Mouse (Mus musculus) left cerebral cortex, adult 2 months (tissue): ENCODE data around the gene Olfr1013. TPM values are rescaled to one million over a fixed set of nuclear protein-coding genes. Genes with fewer than 3 reads are reported as not detected.

ENCODE experiments used
- DNase-seq, 2 experiments: peaks; one replicate each; pipeline ENCODE4 v3.0.0; 2021 to 2022; ENCODE audit warnings: low spot score in 2 of 2, mixed read lengths in 1 of 2; ENCODE audit errors: extremely low spot score in 1 of 2
- H3K27ac ChIP-seq: fragments of 200-600 bp; 2 replicates; pipeline ENCODE4 v1.8.1; 2022
- H3K4me3 ChIP-seq: fragments of 200-600 bp; 2 replicates; pipeline ENCODE4 v1.8.1; 2022
- CTCF ChIP-seq: fragments of 200-600 bp; IDR thresholded peaks from 2 replicates; pipeline ENCODE4 v1.8.1; 2022; ENCODE audit warnings: antibody characterized with exemption, mild to moderate bottlenecking, moderate library complexity
- intact Hi-C: fragments of 180-260 bp; cut with DNase I; formaldehyde crosslinking; loops from one replicate; pipeline ENCODE4 v1.15.1; 2025
- long read RNA-seq, 2 experiments: library from polyadenylated mRNA; stranded (forward); transcript quantifications; one replicate each; pipeline ENCODE4 v2.0.0; 2021; ENCODE audit warnings: borderline mapping rate in 2 of 2
- total RNA-seq, 2 experiments: library from RNA; stranded (reverse); gene quantifications; 2 replicates each; pipeline ENCODE4 v1.2.3; 2021

Olfr1013 gene
- not detected for total RNA-seq
- long read RNA-seq, experiment 1, result 0 reads
- long read RNA-seq, experiment 2, result 0 reads

DNA sequence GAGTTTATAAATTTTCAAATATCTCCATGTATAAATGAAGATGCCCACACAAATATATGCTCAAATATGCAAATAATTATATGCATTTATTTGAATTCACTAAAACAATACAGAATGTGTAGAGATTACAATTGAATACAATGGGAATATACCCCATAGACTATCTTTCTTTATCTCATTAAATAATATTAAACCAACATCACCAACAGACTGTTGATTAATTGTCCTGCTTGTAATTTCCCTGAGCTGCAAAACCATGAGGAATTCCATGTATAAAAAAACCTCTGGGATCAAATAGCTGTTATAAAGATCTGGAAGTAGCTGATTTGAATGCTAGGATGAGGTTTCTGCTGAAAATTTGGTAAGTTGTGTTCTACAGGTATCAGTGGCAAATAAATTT lies at the start of gene Olfr1013:
Olfr1013 (plus strand) TSS at position 301 of the 400 bp plus-strand sequence.
- TF ChIP-seq CTCF, result no peak
- intact Hi-C loops, result no loop called here
- no peak for DNase-seq
- H3K4me3 ChIP-seq, result no peak within 1 kb of the TSS
- H3K27ac ChIP-seq, result no peak within 1 kb of the TSS

DNA sequence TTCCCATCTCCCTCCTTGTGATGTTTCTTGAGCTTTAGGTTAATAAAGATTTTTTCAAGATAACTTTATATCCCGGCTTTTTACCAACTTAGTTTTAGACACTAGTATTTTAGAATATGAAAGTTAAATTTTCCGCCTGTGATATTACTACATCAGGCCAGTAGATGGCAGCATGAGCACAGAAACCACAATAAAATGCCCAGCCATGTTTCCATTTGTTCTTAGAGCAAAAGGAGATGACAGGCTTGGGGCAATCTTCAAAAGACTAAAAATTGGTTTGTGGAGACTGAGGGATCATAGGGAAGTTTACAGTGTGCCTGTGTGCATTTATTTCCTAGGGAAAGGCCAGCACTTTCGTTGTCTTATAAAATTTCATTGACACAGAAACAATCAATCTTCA lies 41.1 kb upstream of the Olfr1013 start:
- no peak overlapping the region for H3K27ac ChIP-seq
- intact Hi-C loops, result loop anchor here (1.0 kb wide), 1 partner anchor 739 kb away; no protein-coding TSS in a partner anchor
- peak in 1 of 2 experiments; percentile 18 for DNase-seq
- no peak overlapping the region for H3K4me3 ChIP-seq
- TF ChIP-seq CTCF, result peak; percentile 82

DNA sequence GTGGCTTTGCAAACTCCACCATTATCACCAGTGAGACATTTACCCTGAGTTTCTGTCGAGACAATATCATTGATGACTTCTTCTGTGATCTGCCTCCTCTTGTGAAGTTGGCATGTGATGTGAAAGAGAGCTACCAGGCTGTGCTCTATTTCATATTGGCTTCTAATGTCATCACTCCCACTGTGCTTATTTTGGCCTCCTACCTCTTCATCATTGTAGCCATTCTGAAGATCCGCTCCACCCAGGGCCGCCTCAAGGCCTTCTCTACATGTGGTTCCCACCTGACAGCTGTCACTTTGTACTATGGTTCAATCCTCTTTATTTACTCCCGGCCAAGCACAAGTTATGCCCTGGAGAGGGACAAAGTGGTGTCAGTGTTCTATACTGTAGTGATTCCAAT lies 13.1 kb upstream of the Olfr1013 start:
- intact Hi-C loops, result no loop called here
- TF ChIP-seq CTCF, result no peak
- H3K4me3 ChIP-seq, result no peak overlapping the region
- no peak overlapping the region for H3K27ac ChIP-seq
- no peak for DNase-seq

DNA sequence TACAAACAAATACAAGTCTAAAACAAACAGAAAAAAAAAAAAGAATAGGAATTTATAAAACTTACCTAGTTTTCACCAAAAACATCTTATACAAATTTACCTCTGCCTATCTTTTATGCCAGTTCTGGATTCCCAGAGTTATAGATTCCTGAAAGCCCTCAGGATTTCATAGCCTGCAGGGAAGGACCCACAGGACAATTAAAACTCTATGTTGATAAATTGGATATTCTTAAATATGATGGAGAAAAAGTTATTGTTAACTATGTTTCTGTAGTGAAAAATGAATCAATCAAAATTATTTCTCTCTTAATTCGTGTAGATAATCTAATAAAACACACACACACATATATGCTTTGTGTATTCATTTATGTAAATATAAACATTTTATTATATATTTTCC lies 4.2 kb upstream of the Olfr1013 start, which contains the start of gene Olfr1012:
Olfr1012 (minus strand) TSS at position 101 of the 400 bp plus-strand sequence.
- no peak within 1 kb of the TSS for H3K27ac ChIP-seq
- no peak for TF ChIP-seq CTCF
- intact Hi-C loops, result no loop called here
- H3K4me3 ChIP-seq, result no peak within 1 kb of the TSS
- no peak for DNase-seq

DNA sequence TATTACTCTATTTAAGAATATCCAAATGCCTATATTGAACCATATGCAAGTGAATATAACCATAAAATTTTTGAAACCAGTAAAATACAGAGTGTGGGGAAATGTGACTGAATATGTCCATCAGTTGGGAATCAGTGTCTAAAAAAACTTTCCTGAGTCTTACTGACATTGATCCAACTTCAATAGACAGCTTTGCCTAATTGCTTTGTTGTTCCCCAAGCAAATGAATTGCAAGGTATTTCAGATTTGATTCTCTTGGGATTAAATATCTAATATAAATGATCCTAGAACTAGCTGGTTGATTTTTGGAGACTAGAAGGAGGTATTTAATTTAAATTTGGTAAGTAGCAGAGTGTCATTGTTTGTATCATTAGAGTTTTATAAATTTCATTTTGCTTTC lies 5.5 kb downstream of the Olfr1013 start, which contains the start of gene Olfr1014:
Olfr1014 (plus strand) TSS at position 301 of the 400 bp plus-strand sequence.
- intact Hi-C loops, result no loop called here
- no peak within 1 kb of the TSS for H3K27ac ChIP-seq
- DNase-seq, result no peak
- TF ChIP-seq CTCF, result no peak
- no peak within 1 kb of the TSS for H3K4me3 ChIP-seq

DNA sequence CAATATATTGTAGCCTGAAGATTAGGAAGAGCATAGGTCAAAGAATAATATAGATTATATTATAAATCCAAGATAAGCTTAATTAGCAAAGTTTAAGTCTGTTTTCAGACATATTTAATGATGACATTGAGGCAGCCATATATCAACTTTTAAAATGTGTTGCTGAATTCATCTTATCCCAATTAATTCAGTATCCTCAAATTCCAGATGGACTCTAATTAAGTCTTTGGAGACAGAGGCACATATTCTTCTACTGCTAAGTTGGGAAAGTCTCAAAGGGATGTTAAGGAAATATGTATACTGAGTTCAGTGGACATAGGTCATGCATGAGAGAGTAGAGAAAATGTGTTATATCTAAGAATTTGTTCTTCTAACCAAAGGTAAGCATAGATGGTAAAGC lies 14.8 kb downstream of the Olfr1013 start, which contains the start of gene Olfr1015:
Olfr1015 (plus strand) TSS at position 301 of the 400 bp plus-strand sequence.
- TF ChIP-seq CTCF, result no peak
- no peak within 1 kb of the TSS for H3K4me3 ChIP-seq

DNA sequence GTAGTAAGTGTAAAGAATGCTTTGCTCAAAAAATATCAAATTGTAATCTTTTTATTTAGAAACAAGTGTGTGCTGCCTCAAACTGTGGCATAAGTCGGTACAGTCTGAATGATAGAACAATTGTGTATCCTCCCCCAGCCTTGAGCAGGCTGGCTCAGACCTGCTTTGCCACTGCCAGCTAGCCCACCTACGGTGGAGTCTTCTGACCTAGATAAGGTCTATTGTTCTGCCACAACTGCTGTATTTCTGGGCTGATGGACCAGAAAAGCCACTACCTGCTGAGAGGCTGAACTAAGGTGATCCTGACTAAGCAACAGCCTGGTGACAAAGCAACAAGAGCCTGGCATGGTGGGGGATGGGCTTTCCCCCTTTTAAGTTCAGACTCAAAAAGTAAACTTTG lies 25.4 kb downstream of the Olfr1013 start:
- no peak for TF ChIP-seq CTCF
- H3K27ac ChIP-seq, result no peak overlapping the region
- intact Hi-C loops, result no loop called here
- no peak for DNase-seq
- no peak overlapping the region for H3K4me3 ChIP-seq

More for the DNA sequence above, 14.8 kb downstream of the Olfr1013 start, which contains the start of gene Olfr1015:
- H3K27ac ChIP-seq, result no peak within 1 kb of the TSS
- no peak for DNase-seq
- intact Hi-C loops, result no loop called here

DNA sequence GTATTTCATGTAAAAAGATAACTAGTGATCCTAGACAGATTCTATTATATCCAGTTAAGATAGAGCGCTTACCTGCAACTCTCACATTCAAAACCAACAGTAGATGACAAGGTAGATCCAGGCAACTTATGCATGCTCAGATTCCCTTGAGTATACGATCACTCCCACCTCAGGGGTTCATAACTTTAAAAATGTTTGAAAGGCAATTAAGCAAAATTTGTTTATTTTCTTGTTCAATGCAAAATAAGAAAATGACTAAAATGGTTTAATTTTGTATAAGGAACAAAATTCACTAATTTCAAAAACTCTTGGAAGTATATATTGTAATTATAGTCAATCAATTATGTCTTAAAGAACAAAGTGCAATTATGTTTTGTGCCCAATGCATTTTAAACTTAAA lies 35.5 kb downstream of the Olfr1013 start, which contains the start of gene Olfr1016:
Olfr1016 (minus strand) TSS at position 101 of the 400 bp plus-strand sequence.
- DNase-seq, result no peak
- Histone ChIP-seq H3K27ac (no peak within 1 kb of the TSS), H3K4me3 (no peak within 1 kb of the TSS)
- no peak for TF ChIP-seq CTCF
- intact Hi-C loops, result no loop called here

DNA sequence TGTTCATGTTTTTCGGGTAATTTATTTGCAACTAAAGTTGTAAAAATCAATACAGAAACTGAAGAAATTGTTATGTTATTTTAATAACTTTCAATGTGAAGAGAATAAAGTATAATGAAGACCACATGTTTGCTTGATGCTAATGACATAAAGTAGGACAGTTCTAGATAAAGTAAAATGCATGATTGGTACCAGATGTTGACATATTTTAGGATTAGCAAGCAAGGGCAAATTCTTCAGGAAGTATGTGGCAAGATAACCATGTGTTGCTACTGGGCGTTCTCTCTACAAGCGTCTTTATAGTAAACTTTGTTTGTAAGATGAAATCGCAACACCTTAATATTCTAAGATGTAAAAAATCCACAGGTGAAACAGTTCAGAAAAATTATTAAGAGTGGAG lies 37.6 kb downstream of the Olfr1013 start:
- Histone ChIP-seq H3K27ac (no peak overlapping the region), H3K4me3 (no peak overlapping the region)
- intact Hi-C loops, result no loop called here
- no peak for DNase-seq
- no peak for TF ChIP-seq CTCF

DNA sequence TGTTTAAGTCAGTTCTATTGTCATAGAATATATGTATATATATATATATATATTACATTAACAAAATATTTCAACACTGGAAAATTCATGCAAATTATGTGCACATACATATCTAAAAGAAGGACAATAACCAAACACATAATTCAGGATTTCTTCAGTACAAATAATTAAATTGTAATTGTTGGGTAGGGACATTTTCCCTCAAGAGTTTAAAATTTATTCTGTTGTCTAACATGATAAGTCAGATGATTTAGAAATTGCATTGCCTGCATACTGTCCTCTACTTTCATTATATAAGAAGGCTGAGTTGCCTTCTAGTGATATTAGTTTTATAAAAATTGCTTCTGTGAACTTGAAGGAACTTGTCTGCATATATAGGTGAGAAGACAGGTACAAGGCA lies 51.3 kb downstream of the Olfr1013 start, which contains the start of gene Olfr1018:
Olfr1018 (plus strand) TSS at position 301 of the 400 bp plus-strand sequence.
- intact Hi-C loops, result no loop called here
- DNase-seq, result no peak
- H3K27ac ChIP-seq, result no peak within 1 kb of the TSS
- TF ChIP-seq CTCF, result no peak
- H3K4me3 ChIP-seq, result no peak within 1 kb of the TSS

Other genes starting within 250 kb of the Olfr1013 start
- not detected for gene 4833423E24Rik, start 248.1 kb upstream of the Olfr1013 start, total RNA-seq
- not detected for gene Olfr996, start 187.9 kb upstream of the Olfr1013 start, total RNA-seq
- gene Olfr998, start 178.2 kb upstream of the Olfr1013 start, total RNA-seq, result not detected
- not detected for gene Olfr1000, start 155.2 kb upstream of the Olfr1013 start, total RNA-seq
- gene Olfr1002, start 116.4 kb upstream of the Olfr1013 start, total RNA-seq, result not detected
- gene Olfr154, start 102.6 kb upstream of the Olfr1013 start, total RNA-seq, result not detected
- gene Olfr1006, start 88.3 kb upstream of the Olfr1013 start, total RNA-seq, result not detected
- not detected for gene Olfr1008, start 77.7 kb upstream of the Olfr1013 start, total RNA-seq
- gene Olfr1009, start 51.7 kb upstream of the Olfr1013 start, total RNA-seq, result not detected
- gene Olfr1012, start 4.3 kb upstream of the Olfr1013 start, total RNA-seq, result not detected
- not detected for gene Olfr1014, start 5.6 kb downstream of the Olfr1013 start, total RNA-seq
- gene Olfr1015, start 14.9 kb downstream of the Olfr1013 start, total RNA-seq, result not detected
- gene Olfr1016, start 35.4 kb downstream of the Olfr1013 start, total RNA-seq, result not detected
- gene Olfr1018, start 51.4 kb downstream of the Olfr1013 start, total RNA-seq, result not detected
- not detected for gene Olfr1019, start 78.4 kb downstream of the Olfr1013 start, total RNA-seq
- not detected for gene Olfr1020, start 79.9 kb downstream of the Olfr1013 start, total RNA-seq
- not detected for gene Olfr1022, start 101.5 kb downstream of the Olfr1013 start, total RNA-seq
- not detected for gene Olfr1023, start 118.5 kb downstream of the Olfr1013 start, total RNA-seq
- gene Olfr1024, start 138.0 kb downstream of the Olfr1013 start, total RNA-seq, result not detected
- gene Olfr1025-ps1, start 148.1 kb downstream of the Olfr1013 start, total RNA-seq, result not detected
- gene Olfr1026, start 154.5 kb downstream of the Olfr1013 start, total RNA-seq, result not detected
- not detected for gene Olfr1028, start 183.3 kb downstream of the Olfr1013 start, total RNA-seq
- not detected for gene Olfr1029, start 206.8 kb downstream of the Olfr1013 start, total RNA-seq
- not detected for gene Olfr1030, start 212.2 kb downstream of the Olfr1013 start, total RNA-seq
- not detected for gene Olfr1031, start 223.2 kb downstream of the Olfr1013 start, total RNA-seq
- gene Olfr1032, start 238.4 kb downstream of the Olfr1013 start, total RNA-seq, result not detected